Mouse (Mus musculus) heart, postnatal 0 days (tissue): ENCODE measurements around the gene Ipo4. TPM values are rescaled to one million over a fixed set of nuclear protein-coding genes. Genes with fewer than 3 reads are reported as not detected.

ENCODE experiments used
- ATAC-seq: fragments of 200-750 bp; cut with Nextera tagmentation; 2 replicates; pipeline ENCODE4 v1.8.0; 2017; ENCODE audit warnings: low read depth, moderate number of reproducible peaks, moderate library complexity; ENCODE audit not compliant: insufficient read depth
- DNase-seq: peaks from one replicate; pipeline ENCODE4 v3.0.0-alpha.2; 2016; ENCODE audit warnings: low spot score
- H3K27ac ChIP-seq: fragments of 300-500 bp; sonication (generic); 2 replicates; pipeline ENCODE4 v1.5.1; 2014; ENCODE audit warnings: low read depth, mild to moderate bottlenecking
- H3K27me3 ChIP-seq: fragments of 300-500 bp; sonication (generic); 2 replicates; pipeline ENCODE4 v1.6.1; 2014; ENCODE audit warnings: low read length, mixed read lengths; ENCODE audit not compliant: control insufficient read depth, insufficient read depth
- H3K36me3 ChIP-seq: fragments of 300-500 bp; sonication (generic); replicated peaks from 2 replicates; pipeline ENCODE4 v1.6.1; 2014; ENCODE audit warnings: low read length, mixed read lengths; ENCODE audit not compliant: control insufficient read depth, insufficient read depth
- H3K4me1 ChIP-seq: fragments of 300-500 bp; sonication (generic); 2 replicates; pipeline ENCODE4 v1.6.1; 2014; ENCODE audit warnings: antibody characterized with exemption; ENCODE audit not compliant: control insufficient read depth, insufficient read depth
- H3K4me2 ChIP-seq: fragments of 300-500 bp; sonication (generic); 2 replicates; pipeline ENCODE4 v1.6.1; 2014; ENCODE audit warnings: low read depth, mild to moderate bottlenecking, low read length, moderate library complexity
- H3K4me3 ChIP-seq: fragments of 300-500 bp; sonication (generic); 2 replicates; pipeline ENCODE4 v1.5.1; 2014; ENCODE audit warnings: low read depth, low read length
- H3K9ac ChIP-seq: fragments of 300-500 bp; sonication (generic); replicated peaks from 2 replicates; pipeline ENCODE4 v1.6.1; 2014; ENCODE audit warnings: low read depth, low read length, mixed read lengths
- H3K9me3 ChIP-seq: fragments of 300-500 bp; sonication (generic); replicated peaks from 2 replicates; pipeline ENCODE4 v1.6.1; 2016; ENCODE audit warnings: low read length; ENCODE audit not compliant: control insufficient read depth
- CTCF ChIP-seq: IDR thresholded peaks from 2 replicates; pipeline ENCODE4 v1.5.1; 2016; ENCODE audit warnings: antibody characterized with exemption, control low read depth, low read depth
- EP300 ChIP-seq: IDR thresholded peaks from 2 replicates; pipeline ENCODE4 v1.6.1; 2016; ENCODE audit warnings: antibody characterized with exemption, low read depth
- WGBS: fragments of 180-500 bp; shearing (Covaris S2); extraction: QIAGEN DNeasy Blood & Tissue Kit; methylation state at CpG from one replicate; pipeline ENCODE4 v1.1.7; 2014; 5-methylcytosine and 5-hydroxymethylcytosine counted together
- polyA plus RNA-seq: library from polyadenylated mRNA; unstranded; fragments of >200 nt; fragmentation: Nextera tagmentation; extraction: Ambion mirVana; gene quantifications from 2 replicates; pipeline ENCODE4 v1.2.1, GENCODE M21; 2015
- total RNA-seq: library from RNA; depleted of rRNA; stranded (reverse); fragments of >200 nt; gene quantifications from 2 replicates; pipeline ENCODE4 v1.2.3, GENCODE M21; 2014; ENCODE audit warnings: low replicate concordance

Ipo4 gene
- total and polyA plus RNA-seq, 2 experiments from 2014 or later: 37.6 to 49.8 TPM

DNA sequence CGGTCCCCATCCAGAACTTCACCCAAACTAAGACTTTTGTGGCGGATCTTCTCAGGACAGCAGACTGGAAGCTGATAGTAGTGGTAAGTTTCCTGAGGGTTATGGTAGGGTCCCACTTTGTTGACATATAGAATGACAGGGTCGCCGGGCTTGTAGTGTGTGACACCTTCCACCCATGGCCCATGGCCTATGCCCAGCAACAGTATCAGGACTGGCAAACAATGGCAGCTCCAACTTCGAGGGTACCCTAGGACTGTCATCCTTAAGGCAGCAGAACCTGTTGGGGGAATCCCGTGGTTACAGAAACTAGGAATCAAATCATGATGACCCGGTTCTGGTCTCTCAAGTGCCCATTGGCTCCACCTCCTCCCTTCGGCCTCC, 6.9 kb upstream of the Ipo4 start:
- peak overlapping the region; percentile 96 for H3K4me2 ChIP-seq
- peak overlapping the region; percentile 98 for H3K4me3 ChIP-seq
- TF ChIP-seq CTCF (no peak), EP300 (no peak)
- H3K4me1 ChIP-seq: peaks cover 17% of the 10 kb centered on the region
- no peak for DNase-seq
- H3K27me3 ChIP-seq: no peaks in the 10 kb centered on the region
- 15% methylated on average over 8 of the region's 8 CpGs for WGBS
- H3K36me3 ChIP-seq: peaks cover 49% of the 10 kb centered on the region
- no peaks in the 10 kb centered on the region for H3K9me3 ChIP-seq
- H3K9ac ChIP-seq: peak overlapping the region; percentile 86
- ATAC-seq: no peak
- peak overlapping the region; percentile 98 for H3K27ac ChIP-seq

DNA sequence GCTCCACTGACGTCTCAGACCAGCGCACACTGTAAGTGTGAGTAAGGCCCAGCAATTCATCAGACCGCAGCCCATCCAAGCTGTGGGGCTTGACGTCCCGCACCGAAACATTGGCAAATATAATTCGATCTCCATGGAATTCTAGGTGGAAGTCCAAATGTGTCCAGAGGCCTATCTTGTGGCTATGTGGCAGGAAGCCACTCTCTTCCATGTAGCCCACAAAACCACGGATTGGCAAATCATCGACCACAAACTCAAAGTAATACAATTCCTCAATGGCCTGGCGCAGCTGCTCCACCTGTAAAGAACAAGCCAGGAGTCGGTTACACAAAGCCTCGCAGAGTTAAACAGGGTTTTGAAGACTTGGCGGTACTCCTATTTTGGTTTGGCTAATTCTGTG, 5.5 kb upstream of the Ipo4 start:
- H3K4me3 ChIP-seq: no peak overlapping the region
- 93% methylated on average over 13 of the region's 13 CpGs for WGBS
- no peaks in the 10 kb centered on the region for H3K27me3 ChIP-seq
- TF ChIP-seq CTCF: no peak
- no peak for TF ChIP-seq EP300
- no peaks in the 10 kb centered on the region for H3K9me3 ChIP-seq
- no peak overlapping the region for H3K27ac ChIP-seq
- H3K4me2 ChIP-seq: no peak overlapping the region
- H3K36me3 ChIP-seq: peaks cover 56% of the 10 kb centered on the region
- no peak overlapping the region for H3K9ac ChIP-seq
- ATAC-seq: no peak
- no peak for DNase-seq
- peaks cover 17% of the 10 kb centered on the region for H3K4me1 ChIP-seq

DNA sequence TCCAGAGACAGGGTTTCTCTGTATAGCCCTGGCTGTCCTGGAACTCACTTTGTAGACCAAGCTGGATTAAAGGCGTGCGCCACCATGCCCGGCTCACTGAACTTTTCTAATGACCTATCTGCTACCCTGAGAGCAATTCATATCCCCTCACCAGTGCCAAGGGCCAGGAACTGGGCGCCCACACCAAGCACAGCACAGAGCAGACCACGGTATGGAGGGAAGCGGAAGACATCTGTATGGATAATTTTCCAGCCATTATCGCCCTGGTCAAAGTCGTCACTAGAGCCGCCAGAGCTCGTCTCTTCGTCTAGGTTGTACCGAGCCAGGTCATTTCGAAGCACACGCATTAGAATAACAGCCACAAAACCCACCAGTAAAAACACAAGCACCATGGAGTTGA, 5.1 kb upstream of the Ipo4 start:
- Histone ChIP-seq H3K9me3 (no peaks in the 10 kb centered on the region), H3K4me2 (no peak overlapping the region), H3K4me3 (no peak overlapping the region), H3K36me3 (peaks cover 53% of the 10 kb centered on the region), H3K4me1 (peaks cover 17% of the 10 kb centered on the region), H3K27ac (no peak overlapping the region), H3K27me3 (no peaks in the 10 kb centered on the region), H3K9ac (no peak overlapping the region)
- TF ChIP-seq CTCF: no peak
- TF ChIP-seq EP300: no peak
- no peak for DNase-seq
- 94% methylated on average over 14 of the region's 14 CpGs for WGBS
- no peak for ATAC-seq

DNA sequence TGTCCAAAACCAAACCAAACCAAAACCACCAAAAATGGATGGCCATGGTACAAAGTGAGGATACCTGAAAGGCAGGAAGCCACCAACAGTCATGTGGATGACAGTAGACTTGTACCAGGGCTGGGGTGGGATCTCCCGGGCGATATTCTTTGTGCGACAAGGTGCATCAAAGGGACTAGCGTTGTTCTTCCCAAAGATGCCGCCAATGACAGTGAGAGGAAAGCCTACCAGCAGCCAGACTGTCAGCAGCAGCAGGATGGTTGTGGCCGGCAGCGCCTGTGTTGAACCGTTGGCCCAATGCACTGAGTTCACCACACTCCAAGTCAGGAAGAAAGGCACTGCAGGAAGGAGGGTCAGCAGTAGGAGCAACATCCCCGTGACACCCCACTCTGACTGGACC, 2.0 kb upstream of the Ipo4 start, which contains the start of gene Gm49378:
Gene Gm49378 (minus strand): TSS at position 101 of the 400 bp plus-strand sequence.
- H3K27ac ChIP-seq: no peak within 1 kb of the TSS
- no peak within 1 kb of the TSS for H3K4me3 ChIP-seq
- no peak within 1 kb of the TSS for H3K9ac ChIP-seq
- ATAC-seq: no peak
- 89% methylated on average over 9 of the region's 9 CpGs for WGBS
- H3K36me3 ChIP-seq: peaks cover 67% of the 10 kb centered on the region
- H3K4me1 ChIP-seq: peaks cover 18% of the 10 kb centered on the region
- no peaks in the 10 kb centered on the region for H3K9me3 ChIP-seq
- H3K27me3 ChIP-seq: no peaks in the 10 kb centered on the region
- DNase-seq: no peak
- no peak within 1 kb of the TSS for H3K4me2 ChIP-seq
- TF ChIP-seq CTCF (no peak), EP300 (no peak)

DNA sequence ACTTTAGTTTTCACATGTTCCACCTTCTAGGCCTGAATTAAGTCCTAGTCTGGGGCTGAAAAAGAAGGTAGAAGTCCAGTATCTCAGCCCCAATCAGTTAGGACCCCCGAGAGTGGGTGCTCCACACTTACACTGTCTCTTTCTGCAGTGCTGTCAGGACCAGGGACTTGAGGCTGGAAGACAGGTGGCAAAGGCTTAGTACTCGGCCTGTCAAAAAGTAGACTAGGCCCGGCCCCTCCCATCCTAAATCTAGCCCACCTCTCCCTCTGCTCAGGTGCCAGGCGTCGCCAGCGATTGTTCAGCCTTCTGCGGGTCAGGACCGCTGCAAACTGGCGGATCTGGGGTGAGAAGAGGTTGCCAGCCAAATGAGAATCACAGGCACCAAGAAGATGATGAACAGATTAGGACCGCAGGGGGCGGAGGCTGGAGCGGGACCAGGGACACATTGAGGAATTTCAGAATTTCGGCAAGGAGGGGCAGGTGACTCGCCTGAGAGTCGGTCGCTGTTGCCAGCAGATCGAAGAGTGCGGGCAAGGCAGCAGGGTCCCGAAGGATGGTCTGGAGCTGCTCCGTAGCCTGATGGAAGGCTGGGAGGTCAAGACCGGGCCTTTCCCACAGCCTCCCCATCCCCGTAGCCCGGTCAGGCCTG, 759 bp downstream of the Ipo4 start:
- WGBS: 3% methylated on average over 22 of the region's 23 CpGs
- Histone ChIP-seq H3K4me2 (peak overlapping the region; percentile 96), H3K4me3 (peak overlapping the region; percentile 66), H3K27ac (peak overlapping the region; percentile 56), H3K27me3 (no peaks in the 10 kb centered on the region), H3K4me1 (peaks cover 6% of the 10 kb centered on the region; the same call in 1 of the 2 replicates), H3K9me3 (no peaks in the 10 kb centered on the region), H3K36me3 (peaks cover 79% of the 10 kb centered on the region), H3K9ac (peak overlapping the region; percentile 63)
- DNase-seq (no peak), ATAC-seq (peak; percentile 17; the same call in 1 of the 2 replicates)
- TF ChIP-seq EP300: no peak
- no peak for TF ChIP-seq CTCF

DNA sequence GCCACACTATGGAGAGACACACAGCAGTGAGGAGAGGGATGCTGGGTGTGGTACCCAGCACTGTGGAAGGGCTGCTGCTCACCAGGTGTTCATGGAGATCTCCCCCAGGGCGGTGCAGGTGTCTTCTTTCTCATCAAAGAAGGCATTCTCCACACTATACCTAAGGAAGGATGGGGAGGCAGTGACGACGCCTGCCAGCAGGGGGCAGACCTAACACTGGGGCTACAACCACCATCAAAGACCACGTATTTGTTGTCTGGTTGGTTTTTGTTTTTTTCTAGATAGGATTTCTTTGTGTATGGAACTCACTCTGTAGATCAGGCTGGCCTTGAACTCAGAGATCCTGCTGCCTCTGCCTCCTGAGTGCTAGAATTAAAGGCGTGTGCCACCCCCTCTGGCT, 6.4 kb downstream of the Ipo4 start:
- H3K27me3 ChIP-seq: no peaks in the 10 kb centered on the region
- DNase-seq (no peak), ATAC-seq (no peak)
- WGBS: 46% methylated on average over 5 of the region's 5 CpGs
- no peak overlapping the region for H3K4me2 ChIP-seq
- TF ChIP-seq EP300 (no peak), CTCF (peak; percentile 68)
- peaks cover 95% of the 10 kb centered on the region for H3K36me3 ChIP-seq
- H3K4me3 ChIP-seq: no peak overlapping the region
- no peak overlapping the region for H3K27ac ChIP-seq
- H3K9me3 ChIP-seq: no peaks in the 10 kb centered on the region
- no peak overlapping the region for H3K9ac ChIP-seq
- no peaks in the 10 kb centered on the region for H3K4me1 ChIP-seq
